ENCODE assay signal across 8 mouse cellular contexts in genomic region chr11:77827241-77827995, GRCm38 (mm10). TPM values are rescaled to one million over a fixed set of nuclear protein-coding genes. Genes with fewer than 3 reads are reported as not detected.
DNase-seq lines count a peak whose midpoint lies in the region; ATAC-seq and TF ChIP-seq lines count a peak whose summit lies in the region.
"Had no signal": no experiment of that assay in that cellular context is flagged by ENCODE, and none has a peak within 500 bp of the region (broad histone marks: within the 10 kb centered on the region; RNA-seq: fewer than 3 reads in every experiment).

No protein-coding gene starts in this region.

- no peak overlapping the region for H3K4me2 ChIP-seq in hindbrain, postnatal 0 days (ENCODE audit: low read depth, low read length)
- H3K4me2 ChIP-seq in midbrain, embryonic 11.5 days, result no peak overlapping the region
- H3K4me2 ChIP-seq: limb, embryonic 15.5 days had no signal

- no peak overlapping the region for H3K4me3 ChIP-seq in forebrain, embryonic 10.5 days
- H3K4me3 ChIP-seq in hindbrain, postnatal 0 days (ENCODE audit: low read length), result no peak overlapping the region
- H3K4me3 ChIP-seq in midbrain, embryonic 11.5 days (ENCODE audit: low read depth, low read length), result no peak overlapping the region
- H3K4me3 ChIP-seq: limb, embryonic 15.5 days had no signal

- H3K36me3 ChIP-seq in forebrain, embryonic 10.5 days (replicated peaks), result peaks cover 33% of the 10 kb centered on the region
- H3K36me3 ChIP-seq in hindbrain, postnatal 0 days (ENCODE audit: insufficient read depth, low read length), result peaks cover 25% of the 10 kb centered on the region; the same call in 1 of the 2 replicates
- H3K36me3 ChIP-seq in midbrain, embryonic 11.5 days (ENCODE audit: control insufficient read depth, insufficient read depth, low read length), result peaks cover 8% of the 10 kb centered on the region; the same call in 1 of the 2 replicates

- TF ChIP-seq CTCF in hindbrain, postnatal 0 days (IDR thresholded peaks at IDR 0.05; ENCODE audit: low read depth), result peak; percentile 100

- H3K27ac ChIP-seq in forebrain, embryonic 10.5 days, result 0 out of 2 replicates have a peak overlapping the region, but pooled peaks have one; percentile 41
- H3K27ac ChIP-seq in hindbrain, postnatal 0 days, result no peak overlapping the region
- no peak overlapping the region for H3K27ac ChIP-seq in midbrain, embryonic 11.5 days (ENCODE audit: low read depth, low read length)
- H3K27ac ChIP-seq: limb, embryonic 15.5 days had no signal

- peak; percentile 61 for ATAC-seq in hindbrain, postnatal 0 days
- ATAC-seq in midbrain, embryonic 11.5 days (ENCODE audit: low FRiP score), result peak; percentile 40; the same call in 1 of the 2 replicates

- peaks cover 77% of the 10 kb centered on the region for H3K27me3 ChIP-seq in forebrain, embryonic 10.5 days (ENCODE audit: poor library complexity, severe bottlenecking)
- H3K27me3 ChIP-seq in hindbrain, postnatal 0 days (ENCODE audit: insufficient read depth, low read length), result no peaks in the 10 kb centered on the region
- peaks cover 2% of the 10 kb centered on the region for H3K27me3 ChIP-seq in midbrain, embryonic 11.5 days (ENCODE audit: control insufficient read depth, insufficient read depth, low read length)
- H3K27me3 ChIP-seq: limb, embryonic 15.5 days had no signal

- H3K4me1 ChIP-seq in forebrain, embryonic 10.5 days, result peaks cover 48% of the 10 kb centered on the region
- peaks cover 15% of the 10 kb centered on the region for H3K4me1 ChIP-seq in hindbrain, postnatal 0 days (ENCODE audit: insufficient read depth, low read length)
- peaks cover 9% of the 10 kb centered on the region; the same call in 1 of the 2 replicates for H3K4me1 ChIP-seq in midbrain, embryonic 11.5 days (ENCODE audit: control insufficient read depth, insufficient read depth, low read length)

- WGBS in forebrain, embryonic 10.5 days, result 55% methylated on average over 18 of the region's 18 CpGs
- 51% methylated on average over 18 of the region's 18 CpGs for WGBS in hindbrain, postnatal 0 days
- WGBS in midbrain, embryonic 11.5 days, result 59% methylated on average over 18 of the region's 18 CpGs

- no peak overlapping the region for H3K9ac ChIP-seq in hindbrain, postnatal 0 days (replicated peaks; ENCODE audit: low read length)
- no peak overlapping the region for H3K9ac ChIP-seq in midbrain, embryonic 11.5 days (ENCODE audit: low read length)
- H3K9ac ChIP-seq: limb, embryonic 15.5 days had no signal

- no peaks in the 10 kb centered on the region for H3K9me3 ChIP-seq in forebrain, embryonic 10.5 days
- H3K9me3 ChIP-seq in hindbrain, postnatal 0 days (ENCODE audit: low read length), result no peaks in the 10 kb centered on the region
- no peaks in the 10 kb centered on the region for H3K9me3 ChIP-seq in midbrain, embryonic 11.5 days (ENCODE audit: control insufficient read depth, low read length)
- H3K9me3 ChIP-seq: limb, embryonic 15.5 days had no signal

- DNase-seq in MN1 (ENCODE audit: low spot score), result peak; percentile 77
- peak; percentile 63 for DNase-seq in c-Kit-negative CD71-positive TER-119-positive erythroid progenitor cells, embryonic 14.5 days (ENCODE audit: low read depth, low spot score)
- DNase-seq in forebrain, embryonic 10.5 days (ENCODE audit: extremely low spot score, low spot score), result peak; percentile 83
- DNase-seq in hindbrain, postnatal 0 days (ENCODE audit: low spot score), result peak; percentile 91
- DNase-seq in left cerebral cortex, adult 11 months (ENCODE audit: low spot score), result peak; percentile 68
- DNase-seq in midbrain, embryonic 11.5 days (ENCODE audit: low spot score, missing footprints), result peak; percentile 96
- DNase-seq in skeletal muscle tissue, adult 2 months (ENCODE audit: low read depth, low spot score), result peak; percentile 68

RNA-seq across cellular contexts. Expression of gene Gm10277, which starts 39.9 kb away (rescaled TPM):
- 0.92 and 1.2 TPM in 2 replicates for polyA plus RNA-seq in forebrain, embryonic 10.5 days (2016; fragmentation: Nextera tagmentation; extraction: Ambion mirVana)
- not detected in 2 replicates for total RNA-seq in hindbrain, postnatal 0 days (2014; rRNA removed)
- polyA plus RNA-seq in hindbrain, postnatal 0 days (2015; fragmentation: Nextera tagmentation; extraction: Ambion mirVana), result 0.69 and 0.91 TPM in 2 replicates
- polyA plus RNA-seq in midbrain, embryonic 11.5 days (2014; fragmentation: Nextera tagmentation; extraction: Ambion mirVana), result 0.65 and 0.79 TPM in 2 replicates
